Mouse (Mus musculus): ENCODE measurements around the gene Gm10775. TPM values are rescaled to one million over a fixed set of nuclear protein-coding genes. Genes with fewer than 3 reads are reported as not detected.

Gene Gm10775
- not detected in 2 replicates for polyA plus RNA-seq (2015; fragmentation: Nextera tagmentation; extraction: Ambion mirVana)

- DNase-seq (ENCODE audit: low spot score) = no peak
Measured at GRCm38 (mm10) chr13:65259239-65259638, at the start of gene Gm10775. Gene Gm10775, plus strand, starts transcription at chr13:65259539.

- no peak for DNase-seq (ENCODE audit: low spot score)
Measured at GRCm38 (mm10) chr13:65225945-65226344, 33.4 kb upstream of the Gm10775 start.

GRCm38 (mm10) chr13:65226657-65227056 lies 32.7 kb upstream of the Gm10775 start:
- DNase-seq (ENCODE audit: low spot score) = no peak

GRCm38 (mm10) chr13:65237211-65237610 lies 22.1 kb upstream of the Gm10775 start:
- DNase-seq (ENCODE audit: low spot score) = no peak

DNA sequence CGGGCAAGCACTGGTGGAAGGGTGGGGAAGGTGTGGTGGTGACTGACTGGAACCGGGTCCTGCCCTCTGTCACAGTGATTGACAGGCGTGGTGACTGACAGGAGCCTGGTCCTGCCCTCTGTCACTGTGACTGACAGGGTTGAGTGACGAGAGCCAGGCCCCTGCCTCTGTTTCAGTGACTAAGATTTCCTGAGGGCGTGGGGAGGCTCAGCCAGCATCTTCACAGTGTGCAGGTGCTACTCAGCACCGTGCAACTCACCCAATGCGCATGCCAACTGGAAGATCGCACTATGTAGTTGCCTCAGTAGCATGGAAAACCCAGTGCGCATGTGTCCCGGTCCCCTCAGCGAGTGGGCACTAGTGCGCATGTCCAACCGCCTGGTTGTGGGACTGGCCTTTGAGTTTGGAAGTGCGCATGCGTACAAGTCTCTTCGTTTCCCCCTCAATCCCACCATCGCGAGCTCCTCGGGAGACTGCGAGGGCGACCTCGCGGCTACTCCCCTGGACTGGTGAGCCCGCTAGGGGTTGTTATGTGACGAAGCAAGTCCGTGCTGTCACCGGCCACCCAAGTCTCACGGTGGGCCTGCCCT lies 18.7 kb upstream of the Gm10775 start:
- peak; percentile 99 for DNase-seq (ENCODE audit: low spot score)

DNA sequence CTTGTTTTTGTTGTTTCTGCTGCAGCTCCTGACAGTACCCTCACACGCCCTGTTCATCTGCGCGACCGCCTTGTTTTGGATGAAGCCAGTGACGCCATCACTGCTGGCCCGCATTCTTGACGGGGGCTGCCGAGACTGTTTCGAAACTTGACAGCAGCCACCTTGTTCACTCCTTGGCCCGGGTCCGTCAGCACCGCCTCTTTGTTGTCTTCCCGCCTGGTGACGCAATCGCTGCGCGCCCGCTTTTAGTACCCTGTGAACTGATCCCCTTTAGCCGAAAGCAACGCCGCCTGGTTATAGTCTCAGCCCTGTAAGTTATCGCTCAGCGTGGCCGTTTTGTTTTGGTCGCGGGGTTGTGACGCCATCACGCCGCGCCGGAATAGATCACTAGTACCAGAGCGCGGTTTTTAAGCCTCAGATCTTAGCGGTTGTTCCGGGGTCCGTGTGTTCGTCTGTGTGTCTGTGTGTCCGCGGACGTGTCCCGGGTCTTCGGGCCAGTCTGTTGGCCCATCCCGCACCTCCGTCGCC lies 18.2 kb upstream of the Gm10775 start:
- DNase-seq (ENCODE audit: low spot score) = peak; percentile 94

DNA sequence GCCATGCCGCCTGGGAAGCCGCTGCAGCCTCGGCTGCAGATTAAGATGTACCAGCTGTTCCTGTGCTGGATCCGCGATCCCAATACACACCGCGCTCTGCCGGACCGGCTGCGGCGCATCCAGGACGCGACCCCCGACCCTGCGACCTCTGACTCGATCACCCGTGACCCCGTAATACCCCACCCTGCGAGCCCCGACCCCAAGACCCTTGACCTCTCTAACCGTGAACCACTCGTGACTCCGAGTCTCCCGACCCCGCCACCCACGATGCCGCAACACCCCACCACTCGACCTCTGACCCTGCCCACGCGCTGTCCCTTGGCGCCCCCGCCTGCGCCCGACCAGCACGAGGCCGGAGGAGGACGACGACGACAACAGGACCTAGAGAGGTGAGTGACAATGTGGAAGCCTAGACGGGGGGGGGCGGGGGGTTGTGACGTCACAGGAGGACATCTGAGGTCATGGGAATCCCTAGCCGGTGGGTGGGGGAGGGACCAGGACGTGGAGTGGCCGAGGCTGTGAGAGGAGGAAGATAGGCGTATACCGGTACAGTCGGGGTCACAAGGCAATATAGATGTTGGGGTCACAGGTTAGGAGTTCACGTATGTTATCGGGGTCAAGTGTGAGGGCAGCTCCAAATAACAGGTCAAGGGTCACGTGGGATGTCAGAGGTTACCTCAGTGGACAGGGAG lies 17.6 kb upstream of the Gm10775 start:
- peak; percentile 45 for DNase-seq (ENCODE audit: low spot score)

GRCm38 (mm10) chr13:65242319-65242787 lies 17.0 kb upstream of the Gm10775 start:
- DNase-seq (ENCODE audit: low spot score) = no peak

- DNase-seq (ENCODE audit: low spot score) = peak; percentile 50
Measured at GRCm38 (mm10) chr13:65243273-65243672, 16.1 kb upstream of the Gm10775 start.

DNA sequence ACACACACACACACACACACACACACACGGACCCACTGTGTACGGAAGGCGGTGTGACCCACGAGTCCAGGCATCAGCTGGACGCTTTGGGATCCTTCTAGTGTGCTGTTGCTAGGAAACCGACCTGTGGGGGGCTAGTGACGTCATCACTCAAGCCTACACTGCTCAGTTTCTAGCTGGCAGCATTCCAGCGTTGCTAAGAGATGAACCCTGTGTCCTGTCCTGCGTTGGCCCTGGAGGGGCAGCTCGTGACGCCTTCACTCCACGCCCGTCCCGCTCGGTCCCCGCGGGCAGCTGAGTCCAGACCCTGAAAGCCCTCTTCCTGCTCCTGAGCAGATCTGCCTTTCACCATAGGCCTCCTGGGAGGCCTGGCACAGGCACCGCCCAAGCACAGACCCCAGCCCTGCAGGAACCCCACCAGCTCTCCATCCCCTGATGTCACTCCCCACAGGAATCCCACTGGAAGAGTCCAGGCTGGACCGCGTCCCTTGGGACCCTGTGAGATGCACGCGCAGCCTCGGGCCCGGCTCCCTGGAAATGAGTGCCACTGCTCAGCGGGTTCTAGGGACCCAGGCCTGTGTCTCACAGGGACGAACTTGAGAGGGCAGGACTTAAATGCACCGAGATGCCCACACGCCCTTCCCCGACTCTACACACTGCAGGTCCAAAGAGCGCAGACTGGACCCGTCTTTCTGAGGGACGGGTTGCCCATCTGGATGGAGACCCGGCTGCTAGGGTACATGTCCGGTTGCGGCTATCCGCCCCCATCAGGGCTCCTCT lies 974 bp upstream of the Gm10775 start:
- no peak for DNase-seq (ENCODE audit: low spot score)

DNA sequence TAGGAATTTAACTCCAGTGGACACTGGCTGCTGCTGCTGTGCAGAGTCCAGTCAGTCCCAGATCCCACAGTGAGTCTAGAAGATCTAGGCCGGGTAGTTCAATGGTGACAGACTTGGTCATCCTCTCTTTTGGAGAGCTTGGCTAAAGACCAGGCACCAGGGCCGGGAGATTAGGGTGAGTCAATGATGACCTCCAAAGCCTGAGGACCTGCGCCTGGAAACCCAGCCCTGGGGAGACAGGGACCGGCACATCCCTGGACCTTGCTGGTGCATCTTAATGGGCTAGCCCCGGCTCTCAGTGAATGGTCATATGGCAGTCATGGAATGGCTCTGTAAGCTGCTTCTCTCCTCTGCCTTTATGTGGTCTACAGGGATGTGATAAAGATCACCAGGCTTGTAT lies 2.7 kb downstream of the Gm10775 start:
- DNase-seq (ENCODE audit: low spot score) = no peak

DNA sequence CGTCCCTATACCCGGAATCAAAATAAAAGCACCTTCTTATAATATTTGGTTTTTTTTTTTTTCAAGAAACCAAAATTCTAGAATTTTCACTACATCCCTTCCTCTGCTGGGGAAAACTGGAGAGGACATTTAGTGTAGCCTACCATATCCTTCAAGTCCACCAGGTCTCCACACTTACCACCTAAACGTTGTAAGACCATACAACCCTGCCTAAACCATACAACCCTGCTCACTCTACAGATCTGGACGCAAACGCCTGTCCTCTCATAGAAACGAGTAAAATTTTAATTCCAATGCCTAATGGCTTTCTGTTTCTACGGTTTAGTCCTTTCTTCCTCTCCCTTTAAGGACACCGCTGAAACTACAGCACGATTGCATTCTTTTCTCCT lies 18.6 kb downstream of the Gm10775 start:
- DNase-seq (ENCODE audit: low spot score) = no peak

- peak; percentile 94 for DNase-seq (ENCODE audit: low spot score)
Measured at GRCm38 (mm10) chr13:65278383-65279341, 19.3 kb downstream of the Gm10775 start, which contains the start of gene Zfp369. Gene Zfp369, plus strand, starts transcription at chr13:65278814.

DNA sequence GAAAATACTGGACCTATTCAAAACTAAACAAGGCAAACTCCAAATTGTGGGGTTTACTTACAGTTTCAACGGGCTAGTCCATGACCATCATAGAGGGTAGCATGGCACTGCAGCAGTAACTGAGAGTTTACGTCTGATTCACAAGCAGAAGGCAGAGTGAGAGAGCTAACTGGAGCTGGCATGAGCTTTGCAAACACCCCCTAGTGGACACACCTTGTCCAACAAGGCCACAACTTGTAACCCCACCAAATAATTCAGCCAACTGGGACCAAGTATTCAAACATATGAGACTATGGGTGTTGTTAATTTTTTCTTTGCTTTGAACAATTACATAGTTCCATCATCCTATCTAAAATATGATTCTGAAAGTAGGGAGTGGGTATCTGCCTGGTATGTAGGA lies 27.4 kb downstream of the Gm10775 start:
- peak; percentile 31 for DNase-seq (ENCODE audit: low spot score)

DNA sequence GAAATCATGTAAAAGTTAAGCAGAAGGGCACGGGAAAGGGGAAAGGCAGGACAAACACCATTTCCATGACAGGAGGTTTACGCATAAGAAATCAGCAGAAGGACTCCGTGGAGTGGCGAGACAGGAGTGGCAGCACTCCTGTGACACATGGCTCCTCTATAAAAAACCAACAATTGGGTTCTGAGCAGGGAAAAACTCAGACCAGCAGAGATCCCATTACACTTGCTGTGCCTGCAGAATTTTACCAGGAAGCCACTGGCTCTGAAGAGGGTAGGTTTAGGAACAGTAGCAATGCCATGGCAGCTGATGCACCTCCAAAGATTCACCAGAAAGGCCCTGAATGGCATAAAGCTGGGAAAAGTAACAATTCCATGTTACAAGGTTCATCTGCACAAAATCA lies 37.0 kb downstream of the Gm10775 start:
- no peak for DNase-seq (ENCODE audit: low spot score)

Other genes with a start within 250 kb of the Gm10775 start
- not detected in 2 replicates for gene Spata31d1c, start 226.5 kb upstream of the Gm10775 start, polyA plus RNA-seq (2015; fragmentation: Nextera tagmentation; extraction: Ambion mirVana)
- not detected in 2 replicates for gene Prss47, start 206.8 kb upstream of the Gm10775 start, polyA plus RNA-seq (2015; fragmentation: Nextera tagmentation; extraction: Ambion mirVana)
- 43.7 and 44.3 TPM in 2 replicates for gene Mfsd14b, start 146.6 kb upstream of the Gm10775 start, polyA plus RNA-seq (2015; fragmentation: Nextera tagmentation; extraction: Ambion mirVana)
- gene Olfr465-ps1, start 121.5 kb upstream of the Gm10775 start, polyA plus RNA-seq (2015; fragmentation: Nextera tagmentation; extraction: Ambion mirVana) = not detected in 2 replicates
- not detected in 2 replicates for gene Olfr466, start 109.3 kb upstream of the Gm10775 start, polyA plus RNA-seq (2015; fragmentation: Nextera tagmentation; extraction: Ambion mirVana)
- gene Nlrp4f, start 53.6 kb upstream of the Gm10775 start, polyA plus RNA-seq (2015; fragmentation: Nextera tagmentation; extraction: Ambion mirVana) = not detected in 2 replicates
- 12.5 and 15.3 TPM in 2 replicates for gene Zfp369, start 19.3 kb downstream of the Gm10775 start, polyA plus RNA-seq (2015; fragmentation: Nextera tagmentation; extraction: Ambion mirVana)

Data from thymus, postnatal 0 days (tissue).